In genomic region chr2:117099316-117099715, GRCm38 (mm10) we compare ENCODE assay signal across 19 mouse cellular contexts. TPM values are rescaled to one million over a fixed set of nuclear protein-coding genes. Genes with fewer than 3 reads are reported as not detected.
DNase-seq lines count a peak whose midpoint lies in the region; ATAC-seq and TF ChIP-seq lines count a peak whose summit lies in the region.
"Had no signal": no experiment of that assay in that cellular context is flagged by ENCODE, and none has a peak within 500 bp of the region (broad histone marks: within the 10 kb centered on the region; RNA-seq: fewer than 3 reads in every experiment).

No protein-coding gene starts in this region.

- WGBS in embryonic facial prominence, embryonic 14.5 days, result 37% methylated on average over 10 of the region's 10 CpGs
- 39% methylated on average over 10 of the region's 10 CpGs for WGBS in embryonic facial prominence, embryonic 10.5 days
- 8% methylated on average over 10 of the region's 10 CpGs for WGBS in heart, embryonic 12.5 days

- peak; percentile 34 for DNase-seq in embryonic facial prominence, embryonic 14.5 days (ENCODE audit: low spot score)
- DNase-seq in embryonic facial prominence, embryonic 10.5 days (ENCODE audit: low spot score), result no peak
- DNase-seq in heart, adult 18-20 months, result no peak
- peak; percentile 24 for DNase-seq in retina, postnatal 1 day
- no peak for DNase-seq in retina, embryonic 14.5 days (ENCODE audit: low spot score)
- no peak for DNase-seq in layer of hippocampus, adult 2 months (ENCODE audit: low spot score in 2 of 2)
- DNase-seq: adrenal gland, postnatal 14 days; cerebellum, adult 9-10 months; kidney, adult 8-10 months; kidney, postnatal 10 days; left cerebral cortex, postnatal 4 days; lung, postnatal 4 days; midbrain, embryonic 14.5 days had no signal

- no peak overlapping the region for H3K4me2 ChIP-seq in embryonic facial prominence, embryonic 14.5 days (ENCODE audit: low read depth, low read length)
- peak overlapping the region; percentile 39 for H3K4me2 ChIP-seq in heart, embryonic 12.5 days
- H3K4me2 ChIP-seq in myocyte (ENCODE audit: low read depth), result peak overlapping the region; percentile 15
- H3K4me2 ChIP-seq: hindbrain, embryonic 13.5 days; limb, embryonic 15.5 days; neural tube, embryonic 12.5 days had no signal

- TF ChIP-seq POLR2A in myocyte (IDR thresholded peaks at IDR 0.05; ENCODE audit: insufficient read length, low read depth), result no peak

- no peak overlapping the region for H3K27ac ChIP-seq in embryonic facial prominence, embryonic 14.5 days (replicated peaks; ENCODE audit: low read depth, low read length)
- no peak overlapping the region for H3K27ac ChIP-seq in embryonic facial prominence, embryonic 10.5 days (replicated peaks)
- peak overlapping the region; percentile 42; the same call in 1 of the 2 replicates for H3K27ac ChIP-seq in heart, embryonic 12.5 days (ENCODE audit: poor library complexity, severe bottlenecking)
- H3K27ac ChIP-seq in layer of hippocampus, adult 2 months, result no peak overlapping the region
- H3K27ac ChIP-seq: hindbrain, embryonic 13.5 days; limb, embryonic 15.5 days; liver, embryonic 14.5 days; neural tube, embryonic 12.5 days had no signal

- TF ChIP-seq CTCF in layer of hippocampus, adult 2 months (conservative IDR thresholded peaks at IDR 0.05), result no peak

- no peak overlapping the region for H3ac ChIP-seq in myocyte (ENCODE audit: control insufficient read depth, insufficient read length)

- H3K4me1 ChIP-seq in embryonic facial prominence, embryonic 14.5 days (ENCODE audit: control insufficient read depth, insufficient read depth, low read length), result no peaks in the 10 kb centered on the region
- H3K4me1 ChIP-seq in embryonic facial prominence, embryonic 10.5 days, result peaks cover 18% of the 10 kb centered on the region
- H3K4me1 ChIP-seq in heart, embryonic 12.5 days (replicated peaks), result peaks cover 31% of the 10 kb centered on the region
- H3K4me1 ChIP-seq: hindbrain, embryonic 13.5 days; limb, embryonic 15.5 days; neural tube, embryonic 12.5 days had no signal

- H3K9me3 ChIP-seq in embryonic facial prominence, embryonic 14.5 days (ENCODE audit: control insufficient read depth, low read length), result no peaks in the 10 kb centered on the region
- H3K9me3 ChIP-seq in embryonic facial prominence, embryonic 10.5 days, result no peaks in the 10 kb centered on the region
- H3K9me3 ChIP-seq in heart, embryonic 12.5 days (replicated peaks), result no peaks in the 10 kb centered on the region
- H3K9me3 ChIP-seq: hindbrain, embryonic 13.5 days; limb, embryonic 15.5 days; neural tube, embryonic 12.5 days had no signal

- H3K27me3 ChIP-seq in embryonic facial prominence, embryonic 14.5 days (replicated peaks; ENCODE audit: control insufficient read depth, insufficient read depth, low read length), result no peaks in the 10 kb centered on the region
- peaks cover 11% of the 10 kb centered on the region; the same call in 1 of the 2 replicates for H3K27me3 ChIP-seq in embryonic facial prominence, embryonic 10.5 days (replicated peaks; ENCODE audit: low read depth, poor library complexity, severe bottlenecking)
- no peaks in the 10 kb centered on the region for H3K27me3 ChIP-seq in heart, embryonic 12.5 days (replicated peaks)
- H3K27me3 ChIP-seq in myocyte (ENCODE audit: control insufficient read depth, insufficient read depth, insufficient read length), result no peaks in the 10 kb centered on the region
- H3K27me3 ChIP-seq: hindbrain, embryonic 13.5 days; limb, embryonic 15.5 days; neural tube, embryonic 12.5 days had no signal

- H3K4me3 ChIP-seq in embryonic facial prominence, embryonic 14.5 days (ENCODE audit: low read depth, low read length), result no peak overlapping the region
- no peak overlapping the region for H3K4me3 ChIP-seq in embryonic facial prominence, embryonic 10.5 days
- H3K4me3 ChIP-seq in heart, embryonic 12.5 days, result no peak overlapping the region
- no peak overlapping the region for H3K4me3 ChIP-seq in myocyte
- H3K4me3 ChIP-seq in layer of hippocampus, adult 2 months, result no peak overlapping the region
- H3K4me3 ChIP-seq: hindbrain, embryonic 13.5 days; limb, embryonic 15.5 days; neural tube, embryonic 12.5 days had no signal

- no peak for ATAC-seq in embryonic facial prominence, embryonic 14.5 days (ENCODE audit: low read depth)
- ATAC-seq in heart, embryonic 12.5 days (ENCODE audit: insufficient number of reproducible peaks, low FRiP score), result 0 out of 2 replicates have a peak, but pooled peaks have one; percentile 29

- no peaks in the 10 kb centered on the region for H3K79me2 ChIP-seq in myocyte (ENCODE audit: control insufficient read depth, insufficient read depth)

- no peaks in the 10 kb centered on the region for H3K36me3 ChIP-seq in embryonic facial prominence, embryonic 14.5 days (ENCODE audit: control insufficient read depth, insufficient read depth, low read length)
- no peaks in the 10 kb centered on the region for H3K36me3 ChIP-seq in embryonic facial prominence, embryonic 10.5 days (replicated peaks)
- no peaks in the 10 kb centered on the region for H3K36me3 ChIP-seq in heart, embryonic 12.5 days
- no peaks in the 10 kb centered on the region for H3K36me3 ChIP-seq in myocyte (ENCODE audit: control insufficient read depth, insufficient read depth)
- H3K36me3 ChIP-seq: hindbrain, embryonic 13.5 days; limb, embryonic 15.5 days; neural tube, embryonic 12.5 days had no signal

- no peak overlapping the region for H3K9ac ChIP-seq in embryonic facial prominence, embryonic 14.5 days (ENCODE audit: low read depth, low read length)
- no peak overlapping the region for H3K9ac ChIP-seq in heart, embryonic 12.5 days
- H3K9ac ChIP-seq: hindbrain, embryonic 13.5 days; limb, embryonic 15.5 days; liver, embryonic 14.5 days; neural tube, embryonic 12.5 days had no signal

TF ChIP-seq in myocyte, 11 proteins besides CTCF, POLR2A, EP300 and RAD21:
- TF ChIP-seq MYOD1 (IDR thresholded peaks at IDR 0.05; ENCODE audit: control insufficient read depth in 1 of 3, insufficient read length in 2 of 3, low read depth in 2 of 3) (peak in 2 of 3 experiments; percentile 29 to 37), MAX (IDR thresholded peaks at IDR 0.05; ENCODE audit: low read depth) (no peak), POLR2AphosphoS2 (IDR thresholded peaks at IDR 0.05; ENCODE audit: insufficient read length, low read depth) (no peak), MYOG (IDR thresholded peaks at IDR 0.05; ENCODE audit: control insufficient read depth in 1 of 3, insufficient read depth in 1 of 3, insufficient read length in 2 of 3, low read depth in 2 of 3) (peak in 2 of 3 experiments; percentile 33 to 70)

RNA-seq across cellular contexts. Expression of gene Spred1, which starts 21.9 kb away (rescaled TPM):
- 26.6 and 27.5 TPM in 2 replicates for polyA plus RNA-seq in embryonic facial prominence, embryonic 14.5 days (2014; fragmentation: Nextera tagmentation; extraction: Ambion mirVana)
- polyA plus RNA-seq in embryonic facial prominence, embryonic 10.5 days (2016; fragmentation: Nextera tagmentation; extraction: Ambion mirVana), result 13.8 and 14.5 TPM in 2 replicates
- 13.8 and 14.7 TPM in 2 replicates for polyA plus RNA-seq in heart, embryonic 12.5 days (2016; fragmentation: Nextera tagmentation; extraction: Ambion mirVana)
- 10 to 100 TPM; 13.6 to 14.4 TPM for total RNA-seq in heart, adult 18-20 months (2021)
- polyA plus RNA-seq in myocyte (2012; fragmentation: generic; extraction: Trizol), result 7.1 TPM
- 10 to 100 TPM; 97.0 to 97.4 TPM for total RNA-seq in layer of hippocampus, adult 2 months (2021)

Comparison
In these comparisons a context has a peak if more than half of its experiments do, and no peak if none do; other contexts are left out.
1. DNase-seq: peak in embryonic facial prominence, embryonic 14.5 days (single experiment) and retina, postnatal 1 day (single experiment); none in embryonic facial prominence, embryonic 10.5 days (single experiment), heart, adult 18-20 months (0 of 2), retina, embryonic 14.5 days (single experiment) and layer of hippocampus, adult 2 months (0 of 2).